Mouse (Mus musculus): Measurements from ENCODE around the gene Get4. TPM values are rescaled to one million over a fixed set of nuclear protein-coding genes. Genes with fewer than 3 reads are reported as not detected.

The Get4 gene
- total RNA-seq (2015; ENCODE audit: low replicate concordance) (14.4 and 15.5 TPM in 2 replicates), total RNA-seq (2017; ENCODE audit: low replicate concordance) (5.4 and 12.4 TPM in 2 replicates)

GRCm38 (mm10) chr5:139252081-139252909 lies at the start of gene Get4:
Gene Get4, plus strand, starts transcription at chr5:139252324.
- peak; percentile 81 for ATAC-seq (replicated peaks; ENCODE audit: low FRiP score, poor library complexity, severe bottlenecking)

GRCm38 (mm10) chr5:139203312-139203711 lies 48.8 kb upstream of the Get4 start:
- no peak for ATAC-seq (replicated peaks; ENCODE audit: low FRiP score, poor library complexity, severe bottlenecking)

- ATAC-seq (replicated peaks; ENCODE audit: low FRiP score, poor library complexity, severe bottlenecking) = no peak
Measured at GRCm38 (mm10) chr5:139206081-139206480, 46.0 kb upstream of the Get4 start.

GRCm38 (mm10) chr5:139206525-139206924 lies 45.6 kb upstream of the Get4 start:
- peak; percentile 54; the same call in 1 of the 2 replicates for ATAC-seq (replicated peaks; ENCODE audit: low FRiP score, poor library complexity, severe bottlenecking)

- ATAC-seq (replicated peaks; ENCODE audit: low FRiP score, poor library complexity, severe bottlenecking) = no peak
Measured at GRCm38 (mm10) chr5:139208183-139208582, 43.9 kb upstream of the Get4 start.

- 0 out of 2 replicates have a peak, but pooled peaks have one; percentile 48 for ATAC-seq (replicated peaks; ENCODE audit: low FRiP score, poor library complexity, severe bottlenecking)
Measured at GRCm38 (mm10) chr5:139208871-139209684, 43.0 kb upstream of the Get4 start.

GRCm38 (mm10) chr5:139209685-139210026 lies 42.5 kb upstream of the Get4 start:
- no peak for ATAC-seq (replicated peaks; ENCODE audit: low FRiP score, poor library complexity, severe bottlenecking)

GRCm38 (mm10) chr5:139211737-139212385 lies 40.3 kb upstream of the Get4 start:
- no peak for ATAC-seq (replicated peaks; ENCODE audit: low FRiP score, poor library complexity, severe bottlenecking)

- ATAC-seq (replicated peaks; ENCODE audit: low FRiP score, poor library complexity, severe bottlenecking) = no peak
Measured at GRCm38 (mm10) chr5:139214298-139214697, 37.8 kb upstream of the Get4 start.

GRCm38 (mm10) chr5:139215184-139215583 lies 36.9 kb upstream of the Get4 start:
- ATAC-seq (replicated peaks; ENCODE audit: low FRiP score, poor library complexity, severe bottlenecking) = no peak

GRCm38 (mm10) chr5:139216121-139216520 lies 36.0 kb upstream of the Get4 start:
- 0 out of 2 replicates have a peak, but pooled peaks have one; percentile 48 for ATAC-seq (replicated peaks; ENCODE audit: low FRiP score, poor library complexity, severe bottlenecking)

GRCm38 (mm10) chr5:139216774-139217173 lies 35.4 kb upstream of the Get4 start:
- ATAC-seq (replicated peaks; ENCODE audit: low FRiP score, poor library complexity, severe bottlenecking) = no peak

- ATAC-seq (replicated peaks; ENCODE audit: low FRiP score, poor library complexity, severe bottlenecking) = no peak
Measured at GRCm38 (mm10) chr5:139220006-139220515, 32.1 kb upstream of the Get4 start.

- ATAC-seq (replicated peaks; ENCODE audit: low FRiP score, poor library complexity, severe bottlenecking) = no peak
Measured at GRCm38 (mm10) chr5:139220610-139221009, 31.5 kb upstream of the Get4 start.

- no peak for ATAC-seq (replicated peaks; ENCODE audit: low FRiP score, poor library complexity, severe bottlenecking)
Measured at GRCm38 (mm10) chr5:139223331-139223730, 28.8 kb upstream of the Get4 start.

- no peak for ATAC-seq (replicated peaks; ENCODE audit: low FRiP score, poor library complexity, severe bottlenecking)
Measured at GRCm38 (mm10) chr5:139227236-139227635, 24.9 kb upstream of the Get4 start.

GRCm38 (mm10) chr5:139227645-139228044 lies 24.5 kb upstream of the Get4 start:
- no peak for ATAC-seq (replicated peaks; ENCODE audit: low FRiP score, poor library complexity, severe bottlenecking)

- ATAC-seq (replicated peaks; ENCODE audit: low FRiP score, poor library complexity, severe bottlenecking) = no peak
Measured at GRCm38 (mm10) chr5:139228318-139228717, 23.8 kb upstream of the Get4 start.

GRCm38 (mm10) chr5:139229716-139230115 lies 22.4 kb upstream of the Get4 start:
- ATAC-seq (replicated peaks; ENCODE audit: low FRiP score, poor library complexity, severe bottlenecking) = no peak

GRCm38 (mm10) chr5:139232083-139232482 lies 20.0 kb upstream of the Get4 start:
- ATAC-seq (replicated peaks; ENCODE audit: low FRiP score, poor library complexity, severe bottlenecking) = no peak
